Mouse (Mus musculus) lung, embryonic 14.5 days (tissue): ENCODE data around the gene Acvr1b. TPM values are rescaled to one million over a fixed set of nuclear protein-coding genes. Genes with fewer than 3 reads are reported as not detected.

Source experiments
- ATAC-seq: fragments of 200-750 bp; cut with Nextera tagmentation; 2 replicates; pipeline ENCODE4 v1.8.0; 2017; ENCODE audit warnings: mild to moderate bottlenecking, moderate TSS enrichment, moderate library complexity; ENCODE audit not compliant: insufficient read depth
- DNase-seq: peaks from one replicate; pipeline ENCODE4 v3.0.0-alpha.2; 2015
- H3K27ac ChIP-seq: fragments of 300-500 bp; sonication (generic); 2 replicates; pipeline ENCODE4 v1.5.1; 2014; ENCODE audit warnings: low read depth, mild to moderate bottlenecking, moderate library complexity
- H3K27me3 ChIP-seq: fragments of 300-500 bp; sonication (generic); 2 replicates; pipeline ENCODE4 v1.6.1; 2014; ENCODE audit warnings: low read length, control low read depth; ENCODE audit not compliant: insufficient read depth
- H3K36me3 ChIP-seq: fragments of 300-500 bp; sonication (generic); 2 replicates; pipeline ENCODE4 v1.6.1; 2014; ENCODE audit warnings: control low read depth; ENCODE audit not compliant: insufficient read depth
- H3K4me1 ChIP-seq: fragments of 300-500 bp; sonication (generic); 2 replicates; pipeline ENCODE4 v1.6.1; 2014; ENCODE audit warnings: antibody characterized with exemption, control low read depth; ENCODE audit not compliant: insufficient read depth
- H3K4me2 ChIP-seq: fragments of 300-500 bp; sonication (generic); 2 replicates; pipeline ENCODE4 v1.6.1; 2014; ENCODE audit warnings: mild to moderate bottlenecking
- H3K4me3 ChIP-seq: fragments of 300-500 bp; sonication (generic); 2 replicates; pipeline ENCODE4 v1.5.1; 2014; ENCODE audit warnings: low read depth, low read length
- H3K9ac ChIP-seq: fragments of 300-500 bp; sonication (generic); 2 replicates; pipeline ENCODE4 v1.6.1; 2014
- H3K9me3 ChIP-seq: fragments of 300-500 bp; sonication (generic); 2 replicates; pipeline ENCODE4 v1.6.1; 2016; ENCODE audit warnings: low read depth, low read length, control low read depth
- CTCF ChIP-seq: IDR thresholded peaks from 2 replicates; pipeline ENCODE4 v1.5.1; 2016; ENCODE audit warnings: antibody characterized with exemption, low read depth
- WGBS: fragments of 180-500 bp; shearing (Covaris S2); extraction: QIAGEN DNeasy Blood & Tissue Kit; methylation state at CpG from one replicate; pipeline ENCODE4 v1.1.7; 2014; 5-methylcytosine and 5-hydroxymethylcytosine counted together
- polyA plus RNA-seq: library from polyadenylated mRNA; unstranded; fragments of >200 nt; fragmentation: Nextera tagmentation; extraction: Ambion mirVana; gene quantifications from 2 replicates; pipeline ENCODE4 v1.2.1, GENCODE M21; 2014

Gene Acvr1b
- polyA plus RNA-seq, 1 experiment from 2014 or later: 6.3 TPM

GRCm38 (mm10) chr15:101132041-101132440, 41.8 kb upstream of the Acvr1b start:
- 56% methylated on average over 6 of the region's 6 CpGs for WGBS
- H3K4me1 ChIP-seq: peaks cover 32% of the 10 kb centered on the region; the same call in 1 of the 2 replicates
- H3K9me3 ChIP-seq: no peaks in the 10 kb centered on the region
- DNase-seq: peak; percentile 51
- ATAC-seq: no peak
- no peak overlapping the region for H3K9ac ChIP-seq
- peak overlapping the region; percentile 43 for H3K4me2 ChIP-seq
- H3K4me3 ChIP-seq: no peak overlapping the region
- peaks cover 7% of the 10 kb centered on the region; the same call in 1 of the 2 replicates for H3K36me3 ChIP-seq
- no peak for TF ChIP-seq CTCF
- peaks cover 10% of the 10 kb centered on the region; the same call in 1 of the 2 replicates for H3K27me3 ChIP-seq
- peak overlapping the region; percentile 62 for H3K27ac ChIP-seq

- Histone ChIP-seq H3K27me3 (peaks cover 10% of the 10 kb centered on the region; the same call in 1 of the 2 replicates), H3K27ac (peak overlapping the region; percentile 62; the same call in 1 of the 2 replicates), H3K9ac (no peak overlapping the region), H3K36me3 (peaks cover 8% of the 10 kb centered on the region; the same call in 1 of the 2 replicates), H3K4me1 (peaks cover 32% of the 10 kb centered on the region; the same call in 1 of the 2 replicates), H3K4me3 (no peak overlapping the region), H3K9me3 (no peaks in the 10 kb centered on the region), H3K4me2 (no peak overlapping the region; the same call in 1 of the 2 replicates)
- TF ChIP-seq CTCF: no peak
- ATAC-seq (no peak), DNase-seq (no peak)
- 68% methylated on average over 6 of the region's 6 CpGs for WGBS
Measured at GRCm38 (mm10) chr15:101132761-101133160, 41.1 kb upstream of the Acvr1b start.

GRCm38 (mm10) chr15:101133993-101134704, 39.7 kb upstream of the Acvr1b start:
- peak overlapping the region; percentile 52 for H3K4me2 ChIP-seq
- peak; percentile 84 for DNase-seq
- H3K27ac ChIP-seq: peak overlapping the region; percentile 89
- no peaks in the 10 kb centered on the region for H3K9me3 ChIP-seq
- peaks cover 33% of the 10 kb centered on the region for H3K4me1 ChIP-seq
- peak; percentile 80 for ATAC-seq
- peak overlapping the region; percentile 41; the same call in 1 of the 2 replicates for H3K9ac ChIP-seq
- 14% methylated on average over 15 of the region's 15 CpGs for WGBS
- peaks cover 7% of the 10 kb centered on the region; the same call in 1 of the 2 replicates for H3K27me3 ChIP-seq
- peaks cover 13% of the 10 kb centered on the region; the same call in 1 of the 2 replicates for H3K36me3 ChIP-seq
- peak overlapping the region; percentile 33 for H3K4me3 ChIP-seq
- no peak for TF ChIP-seq CTCF

GRCm38 (mm10) chr15:101135405-101135804, 38.5 kb upstream of the Acvr1b start:
- ATAC-seq: no peak
- Histone ChIP-seq H3K36me3 (peaks cover 13% of the 10 kb centered on the region; the same call in 1 of the 2 replicates), H3K4me1 (peaks cover 41% of the 10 kb centered on the region), H3K9ac (peak overlapping the region; percentile 41), H3K4me3 (peak overlapping the region; percentile 33), H3K27ac (peak overlapping the region; percentile 89; the same call in 1 of the 2 replicates), H3K9me3 (no peaks in the 10 kb centered on the region), H3K4me2 (peak overlapping the region; percentile 52), H3K27me3 (no peaks in the 10 kb centered on the region)
- no peak for TF ChIP-seq CTCF
- DNase-seq: no peak
- 37% methylated on average over 8 of the region's 8 CpGs for WGBS

- ATAC-seq (no peak), DNase-seq (no peak)
- Histone ChIP-seq H3K9ac (no peak overlapping the region), H3K4me1 (peaks cover 34% of the 10 kb centered on the region), H3K36me3 (peaks cover 13% of the 10 kb centered on the region; the same call in 1 of the 2 replicates), H3K4me3 (no peak overlapping the region), H3K27ac (no peak overlapping the region), H3K9me3 (no peaks in the 10 kb centered on the region), H3K4me2 (0 out of 2 replicates have a peak overlapping the region, but pooled peaks have one; percentile 2), H3K27me3 (no peaks in the 10 kb centered on the region)
- 80% methylated on average over 11 of the region's 11 CpGs for WGBS
- TF ChIP-seq CTCF: no peak
Measured at GRCm38 (mm10) chr15:101137455-101137854, 36.4 kb upstream of the Acvr1b start.

- Histone ChIP-seq H3K9me3 (no peaks in the 10 kb centered on the region), H3K9ac (no peak overlapping the region), H3K4me3 (no peak overlapping the region), H3K27me3 (no peaks in the 10 kb centered on the region), H3K36me3 (peaks cover 17% of the 10 kb centered on the region; the same call in 1 of the 2 replicates), H3K27ac (no peak overlapping the region), H3K4me1 (peaks cover 32% of the 10 kb centered on the region), H3K4me2 (no peak overlapping the region)
- ATAC-seq (no peak), DNase-seq (no peak)
- 68% methylated on average over 3 of the region's 3 CpGs for WGBS
- no peak for TF ChIP-seq CTCF
Measured at GRCm38 (mm10) chr15:101138675-101139074, 35.2 kb upstream of the Acvr1b start.

GRCm38 (mm10) chr15:101139885-101140284, 34.0 kb upstream of the Acvr1b start:
- peak overlapping the region; percentile 2; the same call in 1 of the 2 replicates for H3K4me2 ChIP-seq
- WGBS: 23% methylated on average over 12 of the region's 12 CpGs
- no peaks in the 10 kb centered on the region for H3K27me3 ChIP-seq
- H3K27ac ChIP-seq: peak overlapping the region; percentile 30; the same call in 1 of the 2 replicates
- H3K9me3 ChIP-seq: no peaks in the 10 kb centered on the region
- H3K4me1 ChIP-seq: peaks cover 29% of the 10 kb centered on the region
- H3K36me3 ChIP-seq: peaks cover 17% of the 10 kb centered on the region; the same call in 1 of the 2 replicates
- ATAC-seq (no peak), DNase-seq (no peak)
- no peak overlapping the region for H3K9ac ChIP-seq
- H3K4me3 ChIP-seq: no peak overlapping the region
- no peak for TF ChIP-seq CTCF
